Mouse (Mus musculus) layer of hippocampus, postnatal 25 days (tissue): Measurements from ENCODE around the gene Msi2. TPM values are rescaled to one million over a fixed set of nuclear protein-coding genes. Genes with fewer than 3 reads are reported as not detected.

Experiments used
- DNase-seq, 2 experiments: peaks; one replicate each; pipeline ENCODE4 v3.0.0; 2022; ENCODE audit warnings: mixed read lengths in 2 of 2, low spot score in 1 of 2; ENCODE audit errors: extremely low spot score in 1 of 2
- total RNA-seq, 2 experiments: library from RNA; stranded (reverse); gene quantifications; 2 replicates each; pipeline ENCODE4 v1.2.3; 2021

Msi2 gene
- total RNA-seq, 2 experiments from 2014 or later: 89.4 to 90.0 TPM

DNA sequence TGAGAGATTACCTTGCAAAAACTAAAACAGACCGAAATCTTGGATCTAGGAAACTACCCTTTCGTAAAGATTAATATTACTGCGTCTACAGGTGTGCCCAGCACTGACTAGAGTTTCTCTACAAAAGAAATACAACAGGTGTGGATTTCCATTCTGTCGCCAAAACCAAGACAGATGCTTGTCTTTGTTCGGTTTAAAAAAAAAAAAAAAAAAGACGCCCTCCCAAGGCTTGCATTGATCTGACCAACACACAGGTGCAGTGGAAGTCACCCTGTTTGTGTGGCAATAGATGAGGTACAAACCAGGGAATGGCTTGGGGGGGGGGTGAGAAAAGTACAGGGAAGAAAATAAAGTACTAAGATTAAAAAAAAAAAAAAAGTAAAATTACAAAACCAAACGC lies 4.2 kb downstream of the Msi2 start:
- DNase-seq: no peak

- DNase-seq: no peak
These were observed 4.8 kb downstream of the Msi2 start for GRCm38 (mm10) chr11:88713479-88713878.

- DNase-seq: no peak
These were observed 8.3 kb downstream of the Msi2 start for GRCm38 (mm10) chr11:88709876-88710614.

- no peak for DNase-seq
These were observed 11.0 kb downstream of the Msi2 start for GRCm38 (mm10) chr11:88707228-88707775.

- no peak for DNase-seq
These were observed 13.6 kb downstream of the Msi2 start for GRCm38 (mm10) chr11:88704688-88705087.

DNA sequence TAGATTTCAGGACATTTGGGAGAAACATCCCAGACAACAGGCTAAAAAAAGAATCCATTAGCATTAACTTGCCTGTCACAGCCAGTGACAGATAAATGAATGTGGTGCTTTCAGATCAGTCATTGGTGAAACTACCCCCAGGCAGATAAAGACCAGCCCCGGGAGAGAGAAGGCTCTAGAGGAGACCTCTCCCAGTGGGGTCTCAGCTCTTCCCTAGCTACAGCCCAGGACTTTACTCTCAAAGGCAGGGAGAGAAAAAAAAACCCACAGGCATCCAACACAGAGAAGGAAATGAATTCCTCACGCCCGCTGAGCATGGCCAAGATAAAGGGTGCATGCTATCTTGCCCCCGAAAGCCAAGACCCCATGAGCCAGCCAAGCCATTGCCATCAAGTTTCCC lies 15.1 kb downstream of the Msi2 start:
- DNase-seq: no peak

GRCm38 (mm10) chr11:88701976-88702659 lies 16.2 kb downstream of the Msi2 start:
- no peak for DNase-seq

- DNase-seq: no peak
These were observed 17.3 kb downstream of the Msi2 start for GRCm38 (mm10) chr11:88701020-88701419.

DNA sequence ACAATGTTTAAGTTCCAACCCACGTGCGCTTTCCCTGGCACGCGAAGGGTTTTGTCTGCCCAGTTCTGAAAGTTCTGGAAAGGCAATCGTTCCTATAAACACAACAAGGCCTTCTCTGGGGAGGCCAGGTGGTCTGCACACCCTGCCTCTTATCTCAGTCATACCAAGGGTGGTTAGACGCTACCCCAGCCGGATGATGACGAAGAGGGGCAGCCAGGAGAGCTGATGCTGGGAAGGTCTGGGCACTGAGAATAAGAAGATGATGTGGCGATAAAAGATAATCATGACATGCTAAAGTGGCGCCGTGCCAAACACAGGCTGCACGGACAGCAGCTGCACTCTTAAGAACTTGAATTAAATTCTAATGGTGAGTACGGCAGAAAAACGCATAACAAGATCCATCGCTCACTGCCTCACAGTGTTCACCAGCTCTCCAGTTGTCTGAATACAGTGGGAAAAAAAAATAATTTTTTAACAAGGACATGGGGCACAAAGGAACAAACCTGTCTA lies 18.1 kb downstream of the Msi2 start:
- no peak for DNase-seq

GRCm38 (mm10) chr11:88693905-88694893 lies 24.1 kb downstream of the Msi2 start:
- no peak for DNase-seq

GRCm38 (mm10) chr11:88693002-88693769 lies 25.1 kb downstream of the Msi2 start:
- no peak for DNase-seq

DNA sequence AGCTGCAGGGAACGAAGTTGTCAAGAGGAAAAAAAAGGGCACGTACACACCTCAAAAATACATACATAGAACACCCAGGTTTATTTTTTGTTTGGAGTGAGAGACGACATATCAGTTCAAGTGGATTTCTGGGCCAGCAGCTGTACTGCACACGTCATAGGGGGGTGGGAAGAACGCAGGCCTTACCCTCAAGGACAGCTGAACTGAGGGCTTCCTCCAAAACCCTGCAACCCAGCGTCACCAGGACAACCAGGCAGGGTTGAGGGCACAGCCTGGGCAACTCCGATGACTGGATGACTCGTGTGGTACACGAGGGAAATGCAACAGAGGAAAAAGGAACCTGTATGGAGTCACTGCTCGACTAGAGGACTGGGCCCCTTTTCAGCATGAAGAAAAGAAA lies 25.9 kb downstream of the Msi2 start:
- DNase-seq: no peak

DNA sequence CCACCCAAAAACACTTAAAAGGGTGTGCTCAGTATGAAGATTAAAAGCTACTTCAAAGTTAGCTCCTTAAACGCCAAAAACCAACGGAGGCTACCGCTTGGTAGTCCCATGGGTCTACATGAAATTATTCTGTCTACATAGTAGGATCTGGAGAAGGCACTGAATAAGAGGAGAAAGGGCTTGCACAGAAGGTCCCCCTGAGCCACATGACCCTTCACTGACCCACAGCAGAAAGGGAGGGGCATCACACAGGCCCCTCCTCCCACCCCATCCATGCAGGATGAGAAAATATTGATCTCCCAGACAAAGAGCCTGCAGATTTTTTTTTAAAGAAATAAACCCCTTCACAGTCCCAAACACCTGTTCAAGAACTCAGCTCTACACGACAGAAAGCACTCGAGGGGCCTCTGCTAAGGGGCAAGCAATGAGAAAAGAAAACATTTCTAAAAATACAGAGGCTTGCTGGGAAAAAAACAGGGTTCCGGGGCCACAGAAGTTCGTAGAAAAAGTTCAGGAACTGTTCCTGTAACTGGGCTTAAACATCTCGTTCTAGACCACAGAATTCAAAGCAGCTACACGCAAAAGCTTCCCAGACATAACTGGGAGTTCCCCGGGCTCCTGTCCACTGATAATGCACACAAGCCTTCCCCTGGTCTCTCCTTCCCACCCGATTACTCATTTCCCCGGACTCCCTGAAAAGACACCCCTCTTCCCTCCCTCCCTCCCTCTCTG lies 27.6 kb downstream of the Msi2 start:
- no peak for DNase-seq

DNA sequence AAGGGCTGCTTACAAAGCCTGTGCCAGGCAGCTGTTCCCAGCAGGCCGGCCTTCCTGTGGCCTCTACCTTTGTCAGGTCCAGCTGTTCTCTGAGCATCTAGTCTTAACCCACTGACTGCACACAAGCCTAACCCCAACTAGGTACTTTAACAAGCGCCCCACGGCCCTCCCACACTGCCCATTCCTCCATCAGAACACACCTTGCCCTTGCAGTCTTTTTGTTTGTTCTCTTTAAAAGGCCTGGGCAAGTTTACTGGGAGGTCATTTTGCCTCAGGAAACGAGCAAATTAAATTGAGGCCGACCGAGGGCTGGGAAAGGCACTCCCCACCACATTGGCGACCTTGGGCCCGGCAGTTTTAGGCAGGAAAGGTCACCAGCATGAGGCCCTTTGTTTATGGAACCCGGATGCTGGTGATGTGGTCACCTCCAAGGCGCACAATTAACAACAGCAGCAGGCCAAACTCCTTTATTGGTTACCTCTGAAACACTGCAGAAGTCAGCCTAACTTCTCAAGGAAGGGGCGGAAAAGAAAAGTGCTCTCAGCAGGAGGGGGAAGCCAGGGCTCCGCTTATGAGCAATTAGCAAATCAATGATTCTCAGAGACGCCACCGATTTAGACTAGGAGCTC lies 28.4 kb downstream of the Msi2 start:
- DNase-seq: no peak

DNA sequence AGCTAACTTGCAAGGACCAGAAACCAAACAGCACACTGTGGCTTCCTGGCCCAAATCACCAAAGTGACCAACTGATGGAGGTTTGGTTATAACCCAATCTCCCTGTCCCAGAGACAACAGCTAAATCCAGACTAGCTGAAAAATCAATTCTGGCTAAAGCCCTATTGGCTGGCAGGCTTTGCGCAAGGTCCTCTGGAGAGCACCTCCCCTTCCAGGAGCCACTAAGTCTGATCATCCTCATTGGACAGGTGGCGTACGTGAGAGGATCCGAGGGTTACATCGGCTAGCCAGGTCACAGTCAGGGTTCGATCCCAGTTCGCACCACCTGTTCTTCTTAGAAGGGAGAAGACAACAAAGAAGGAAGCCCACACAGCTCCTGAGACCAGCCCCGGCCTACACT lies 29.7 kb downstream of the Msi2 start:
- DNase-seq: no peak

DNA sequence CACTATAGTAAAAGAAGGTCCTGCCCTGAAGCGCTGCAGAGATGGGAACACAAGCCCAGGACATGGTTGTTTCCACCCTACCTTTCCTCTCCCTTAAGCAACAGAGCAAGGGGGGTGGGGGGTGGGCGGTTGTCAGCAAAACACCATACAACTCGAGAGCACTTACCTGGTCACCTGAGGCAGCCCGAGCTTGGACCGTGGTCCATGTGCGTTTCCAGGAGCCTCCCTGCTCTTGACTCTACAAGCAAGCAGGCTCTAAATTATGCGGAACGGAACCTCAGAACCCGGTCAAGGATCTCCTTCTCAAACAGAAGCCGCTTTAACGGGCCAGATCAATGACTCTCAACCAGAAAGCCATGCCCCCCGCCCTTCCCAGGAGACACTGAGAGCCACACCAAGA lies 30.6 kb downstream of the Msi2 start:
- DNase-seq: no peak

GRCm38 (mm10) chr11:88687010-88687409 lies 31.3 kb downstream of the Msi2 start:
- DNase-seq: no peak

DNA sequence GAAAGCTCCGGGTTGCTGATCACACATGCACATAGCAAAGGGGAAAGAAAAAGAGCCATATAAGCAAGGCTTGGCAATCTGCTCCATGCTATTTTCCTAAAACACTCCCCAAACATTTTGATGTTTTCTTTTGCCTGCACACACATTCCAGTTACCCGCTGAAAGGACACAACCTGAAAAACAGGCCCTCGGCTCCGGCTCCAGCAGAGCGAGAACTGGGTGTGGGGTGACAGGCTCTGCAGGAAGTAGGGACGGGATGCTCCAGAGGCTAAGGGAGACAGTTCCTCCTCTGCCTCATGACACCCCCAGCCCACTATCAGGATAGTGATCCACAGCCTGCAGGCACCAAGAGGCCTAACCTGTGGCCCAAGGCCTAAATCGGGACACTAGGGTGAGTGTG lies 32.3 kb downstream of the Msi2 start:
- DNase-seq: no peak
